Mouse (Mus musculus): ENCODE data around the gene Inca1. TPM values are rescaled to one million over a fixed set of nuclear protein-coding genes. Genes with fewer than 3 reads are reported as not detected.
A peak's percentile ranks its signal among the peaks of the same experiment; 100 is the strongest.

The Inca1 gene
- polyA plus RNA-seq, 1 experiment from 2014 or later: 0.63 TPM

- H3K9ac ChIP-seq (ENCODE audit: low read depth, low read length): peak overlapping the region; percentile 97
- H3K36me3 ChIP-seq (ENCODE audit: control insufficient read depth, insufficient read depth, low read length): 0 out of 2 replicates have a peak, but pooled peaks cover 4% of the 10 kb centered on the region
- peak; percentile 50 for ATAC-seq (ENCODE audit: low FRiP score)
- peak overlapping the region; percentile 84 for H3K4me2 ChIP-seq (replicated peaks; ENCODE audit: low read depth, low read length)
- H3K4me1 ChIP-seq (replicated peaks; ENCODE audit: control insufficient read depth, insufficient read depth, low read length): 0 out of 2 replicates have a peak, but pooled peaks cover 12% of the 10 kb centered on the region
- WGBS: under 1% methylated on average over 45 of the region's 48 CpGs
- peak overlapping the region; percentile 99 for H3K4me3 ChIP-seq (ENCODE audit: low read depth, low read length)
- DNase-seq (ENCODE audit: low spot score): peak; percentile 88
- peak overlapping the region; percentile 96 for H3K27ac ChIP-seq (ENCODE audit: low read depth, low read length)
- no peaks in the 10 kb centered on the region for H3K27me3 ChIP-seq (ENCODE audit: control insufficient read depth, insufficient read depth, low read length)
- no peaks in the 10 kb centered on the region for H3K9me3 ChIP-seq (ENCODE audit: control insufficient read depth, low read length)
Measured at GRCm38 (mm10) chr11:70654923-70655570, 44.9 kb downstream of the Inca1 start.

DNA sequence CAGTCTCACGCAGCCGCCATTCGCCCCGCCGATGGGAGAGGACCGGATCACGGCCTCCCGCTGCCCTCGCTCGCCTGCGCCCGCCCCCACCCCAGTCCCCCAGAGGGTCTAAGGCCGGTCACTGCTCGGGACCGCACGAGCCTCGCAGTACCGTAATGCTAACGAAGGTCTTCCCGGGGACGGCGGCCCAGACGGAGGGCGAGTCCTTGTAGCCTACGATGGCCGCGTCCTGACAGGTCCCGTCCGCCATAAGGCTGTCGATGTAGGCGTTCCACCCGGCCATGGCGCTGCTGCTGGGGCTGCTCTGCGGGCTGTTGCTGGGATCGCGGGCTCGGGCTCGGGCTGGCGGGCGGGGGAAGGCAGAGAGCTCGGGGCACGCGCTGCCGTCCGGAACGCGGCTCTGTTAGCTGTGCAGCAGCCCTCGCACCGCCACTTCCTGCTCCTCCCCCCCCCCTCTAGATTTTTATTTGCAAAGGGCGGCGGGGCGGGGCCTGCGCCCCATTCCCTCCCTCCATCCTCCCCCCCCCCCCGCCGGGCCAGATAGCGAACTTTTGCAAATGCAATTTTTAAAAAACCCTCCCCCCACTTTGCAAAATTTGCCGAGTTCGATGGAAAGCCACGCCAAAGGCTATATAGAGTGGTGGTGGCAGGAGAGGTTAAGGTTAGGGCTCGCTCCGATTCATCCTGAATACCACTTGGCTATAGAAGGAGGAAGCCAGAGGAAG is 45.6 kb downstream of the Inca1 start, which contains the start of gene Pfn1:
Gene Pfn1 (minus strand): TSS at position 447 of the 725 bp plus-strand sequence.
- peak; percentile 82 for DNase-seq (ENCODE audit: low spot score)
- Histone ChIP-seq H3K4me3 (ENCODE audit: low read depth, low read length) (peak within 1 kb of the TSS; percentile 99), H3K4me1 (replicated peaks; ENCODE audit: control insufficient read depth, insufficient read depth, low read length) (0 out of 2 replicates have a peak, but pooled peaks cover 12% of the 10 kb centered on the region), H3K27me3 (ENCODE audit: control insufficient read depth, insufficient read depth, low read length) (no peaks in the 10 kb centered on the region), H3K4me2 (replicated peaks; ENCODE audit: low read depth, low read length) (peak within 1 kb of the TSS; percentile 84), H3K9me3 (ENCODE audit: control insufficient read depth, low read length) (no peaks in the 10 kb centered on the region), H3K9ac (ENCODE audit: low read depth, low read length) (peak within 1 kb of the TSS; percentile 97), H3K36me3 (ENCODE audit: control insufficient read depth, insufficient read depth, low read length) (0 out of 2 replicates have a peak, but pooled peaks cover 5% of the 10 kb centered on the region), H3K27ac (ENCODE audit: low read depth, low read length) (peak within 1 kb of the TSS; percentile 96)
- under 1% methylated on average over 54 of the region's 61 CpGs for WGBS
- ATAC-seq (ENCODE audit: low FRiP score): peak; percentile 46

- H3K9ac ChIP-seq (ENCODE audit: low read depth, low read length): peak overlapping the region; percentile 97
- H3K4me1 ChIP-seq (replicated peaks; ENCODE audit: control insufficient read depth, insufficient read depth, low read length): peaks cover 13% of the 10 kb centered on the region; the same call in 1 of the 2 replicates
- H3K9me3 ChIP-seq (ENCODE audit: control insufficient read depth, low read length): no peaks in the 10 kb centered on the region
- peak; percentile 82 for DNase-seq (ENCODE audit: low spot score)
- H3K4me2 ChIP-seq (replicated peaks; ENCODE audit: low read depth, low read length): peak overlapping the region; percentile 84
- no peaks in the 10 kb centered on the region for H3K27me3 ChIP-seq (ENCODE audit: control insufficient read depth, insufficient read depth, low read length)
- WGBS: under 1% methylated on average over 57 of the region's 63 CpGs
- H3K4me3 ChIP-seq (ENCODE audit: low read depth, low read length): peak overlapping the region; percentile 99
- H3K27ac ChIP-seq (ENCODE audit: low read depth, low read length): peak overlapping the region; percentile 96
- H3K36me3 ChIP-seq (ENCODE audit: control insufficient read depth, insufficient read depth, low read length): 0 out of 2 replicates have a peak, but pooled peaks cover 7% of the 10 kb centered on the region
- ATAC-seq (ENCODE audit: low FRiP score): peak; percentile 65
Measured at GRCm38 (mm10) chr11:70653345-70654197, 46.4 kb downstream of the Inca1 start.

GRCm38 (mm10) chr11:70652884-70653344 is 47.0 kb downstream of the Inca1 start:
- Histone ChIP-seq H3K9ac (ENCODE audit: low read depth, low read length) (peak overlapping the region; percentile 97), H3K9me3 (ENCODE audit: control insufficient read depth, low read length) (no peaks in the 10 kb centered on the region), H3K27ac (ENCODE audit: low read depth, low read length) (no peak overlapping the region), H3K27me3 (ENCODE audit: control insufficient read depth, insufficient read depth, low read length) (no peaks in the 10 kb centered on the region), H3K4me2 (replicated peaks; ENCODE audit: low read depth, low read length) (peak overlapping the region; percentile 84), H3K4me1 (replicated peaks; ENCODE audit: control insufficient read depth, insufficient read depth, low read length) (peaks cover 17% of the 10 kb centered on the region), H3K4me3 (ENCODE audit: low read depth, low read length) (peak overlapping the region; percentile 99), H3K36me3 (ENCODE audit: control insufficient read depth, insufficient read depth, low read length) (0 out of 2 replicates have a peak, but pooled peaks cover 7% of the 10 kb centered on the region)
- WGBS: 63% methylated on average over 6 of the region's 6 CpGs
- no peak for DNase-seq (ENCODE audit: low spot score)
- ATAC-seq (ENCODE audit: low FRiP score): no peak

- peak; percentile 31 for DNase-seq (ENCODE audit: low spot score)
- H3K4me2 ChIP-seq (replicated peaks; ENCODE audit: low read depth, low read length): peak overlapping the region; percentile 84
- H3K4me3 ChIP-seq (ENCODE audit: low read depth, low read length): peak overlapping the region; percentile 99
- no peaks in the 10 kb centered on the region for H3K9me3 ChIP-seq (ENCODE audit: control insufficient read depth, low read length)
- H3K27me3 ChIP-seq (ENCODE audit: control insufficient read depth, insufficient read depth, low read length): no peaks in the 10 kb centered on the region
- no peak overlapping the region for H3K9ac ChIP-seq (ENCODE audit: low read depth, low read length)
- 68% methylated on average over 12 of the region's 12 CpGs for WGBS
- peaks cover 17% of the 10 kb centered on the region for H3K4me1 ChIP-seq (replicated peaks; ENCODE audit: control insufficient read depth, insufficient read depth, low read length)
- H3K27ac ChIP-seq (ENCODE audit: low read depth, low read length): no peak overlapping the region
- H3K36me3 ChIP-seq (ENCODE audit: control insufficient read depth, insufficient read depth, low read length): 0 out of 2 replicates have a peak, but pooled peaks cover 7% of the 10 kb centered on the region
- ATAC-seq (ENCODE audit: low FRiP score): no peak
Measured at GRCm38 (mm10) chr11:70652029-70652883, 47.7 kb downstream of the Inca1 start.

DNA sequence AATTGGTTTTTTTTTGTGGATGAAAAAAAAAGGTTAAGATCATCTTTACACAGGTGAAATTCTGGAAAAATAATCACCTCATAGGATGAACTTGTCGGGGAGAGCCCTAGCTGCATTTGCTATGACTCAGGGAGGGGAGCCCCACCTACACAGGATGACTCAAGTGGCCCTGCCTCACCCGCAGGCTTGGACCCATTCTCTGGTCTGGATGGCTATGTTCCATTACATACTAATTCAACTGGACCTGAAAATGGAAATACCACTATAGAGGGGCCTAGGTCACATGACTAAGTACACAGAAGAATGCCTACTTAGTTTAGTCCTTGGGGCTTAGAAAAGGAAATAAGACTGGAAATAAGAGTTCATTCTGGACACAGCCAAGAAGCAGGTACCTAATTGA is 48.6 kb downstream of the Inca1 start:
- Histone ChIP-seq H3K27me3 (ENCODE audit: control insufficient read depth, insufficient read depth, low read length) (no peaks in the 10 kb centered on the region), H3K4me1 (replicated peaks; ENCODE audit: control insufficient read depth, insufficient read depth, low read length) (peaks cover 12% of the 10 kb centered on the region), H3K4me3 (ENCODE audit: low read depth, low read length) (no peak overlapping the region), H3K4me2 (replicated peaks; ENCODE audit: low read depth, low read length) (no peak overlapping the region), H3K9ac (ENCODE audit: low read depth, low read length) (no peak overlapping the region), H3K27ac (ENCODE audit: low read depth, low read length) (no peak overlapping the region), H3K9me3 (ENCODE audit: control insufficient read depth, low read length) (no peaks in the 10 kb centered on the region), H3K36me3 (ENCODE audit: control insufficient read depth, insufficient read depth, low read length) (0 out of 2 replicates have a peak, but pooled peaks cover 7% of the 10 kb centered on the region)
- DNase-seq (ENCODE audit: low spot score) (no peak), ATAC-seq (ENCODE audit: low FRiP score) (no peak)
- 77% methylated on average over 2 of the region's 2 CpGs for WGBS

GRCm38 (mm10) chr11:70650322-70651175 is 49.4 kb downstream of the Inca1 start:
- no peaks in the 10 kb centered on the region for H3K9me3 ChIP-seq (ENCODE audit: control insufficient read depth, low read length)
- no peaks in the 10 kb centered on the region for H3K27me3 ChIP-seq (ENCODE audit: control insufficient read depth, insufficient read depth, low read length)
- DNase-seq (ENCODE audit: low spot score) (no peak), ATAC-seq (ENCODE audit: low FRiP score) (no peak)
- peaks cover 17% of the 10 kb centered on the region for H3K4me1 ChIP-seq (replicated peaks; ENCODE audit: control insufficient read depth, insufficient read depth, low read length)
- WGBS: 82% methylated on average over 12 of the region's 12 CpGs
- H3K36me3 ChIP-seq (ENCODE audit: control insufficient read depth, insufficient read depth, low read length): 0 out of 2 replicates have a peak, but pooled peaks cover 7% of the 10 kb centered on the region
- no peak overlapping the region for H3K27ac ChIP-seq (ENCODE audit: low read depth, low read length)
- no peak overlapping the region for H3K9ac ChIP-seq (ENCODE audit: low read depth, low read length)
- no peak overlapping the region for H3K4me3 ChIP-seq (ENCODE audit: low read depth, low read length)
- no peak overlapping the region for H3K4me2 ChIP-seq (replicated peaks; ENCODE audit: low read depth, low read length)
